Mouse (Mus musculus): Measurements from ENCODE around the gene Vmn1r55. TPM values are rescaled to one million over a fixed set of nuclear protein-coding genes. Genes with fewer than 3 reads are reported as not detected.

Gene Vmn1r55
- total and polyA plus RNA-seq, 3 experiments: 0.01 TPM; not detected in 2

GRCm38 (mm10) chr7:5081939-5082338 lies 67.5 kb downstream of the Vmn1r55 start:
- Histone ChIP-seq H3K79me2 (replicated peaks; ENCODE audit: control insufficient read depth, extremely low read depth, insufficient read depth, poor library complexity, severe bottlenecking) (peaks cover 64% of the 10 kb centered on the region), H3K27ac (ENCODE audit: insufficient read depth, low read depth) (peak overlapping the region; percentile 95), H3K27me3 (replicated peaks) (no peaks in the 10 kb centered on the region), H3K4me3 (replicated peaks in 1 of 3; ENCODE audit: low read depth in 2 of 3, low read length in 2 of 3, poor library complexity in 1 of 3) (peak overlapping the region; percentile 93 to 100 (median 99)), H3K4me1 (ENCODE audit: control insufficient read depth in 1 of 2, insufficient read depth in 2 of 2) (peaks cover 12 to 48% of the 10 kb centered on the region in 2 experiments), H3K9me3 (replicated peaks; ENCODE audit: low read length) (no peaks in the 10 kb centered on the region), H3K9ac (ENCODE audit: insufficient read depth, low read depth) (peak overlapping the region; percentile 98), H3K4me2 (ENCODE audit: insufficient read depth, low read depth, poor library complexity, severe bottlenecking) (peak overlapping the region; percentile 83), H3K36me3 (replicated peaks in 1 of 2; ENCODE audit: control insufficient read depth in 1 of 2, insufficient read depth in 1 of 2, low read length in 1 of 2) (peaks cover 29 to 52% of the 10 kb centered on the region in 2 experiments)
- dilution Hi-C loops (cut with MboI; ENCODE audit: extremely low pct_ligation_motif_present, extremely low pct_unique_long_range_greater_than_20kb, low sequenced_read_pairs) (no loop called here), in situ Hi-C loops (cut with MboI; ENCODE audit: low pct_ligation_motif_present, low pct_unique_long_range_greater_than_20kb, low sequenced_read_pairs) (no loop called here)
- TF ChIP-seq RCOR1 (conservative IDR thresholded peaks at IDR 0.05; ENCODE audit: low read depth, low read length): no peak
- no peak for TF ChIP-seq MAZ (IDR thresholded peaks at IDR 0.05; ENCODE audit: low read depth, low read length)
- no peak for TF ChIP-seq ZC3H11A (IDR thresholded peaks at IDR 0.05; ENCODE audit: low read depth, low read length)
- no peak for TF ChIP-seq CHD2 (IDR thresholded peaks at IDR 0.05; ENCODE audit: low read length)
- no peak for DNase-seq (ENCODE audit: extremely low read depth)

- dilution Hi-C loops (cut with MboI; ENCODE audit: extremely low pct_ligation_motif_present, extremely low pct_unique_long_range_greater_than_20kb, low sequenced_read_pairs) (no loop called here), in situ Hi-C loops (cut with MboI; ENCODE audit: low pct_ligation_motif_present, low pct_unique_long_range_greater_than_20kb, low sequenced_read_pairs) (no loop called here)
- peak overlapping the region; percentile 83 for H3K4me2 ChIP-seq (ENCODE audit: insufficient read depth, low read depth, poor library complexity, severe bottlenecking)
- H3K4me1 ChIP-seq (ENCODE audit: control insufficient read depth in 1 of 2, insufficient read depth in 2 of 2): peaks cover 9 to 49% of the 10 kb centered on the region in 2 experiments
- peaks cover 33 to 53% of the 10 kb centered on the region in 2 experiments for H3K36me3 ChIP-seq (replicated peaks in 1 of 2; ENCODE audit: control insufficient read depth in 1 of 2, insufficient read depth in 1 of 2, low read length in 1 of 2)
- H3K79me2 ChIP-seq (replicated peaks; ENCODE audit: control insufficient read depth, extremely low read depth, insufficient read depth, poor library complexity, severe bottlenecking): peaks cover 63% of the 10 kb centered on the region
- no peaks in the 10 kb centered on the region for H3K9me3 ChIP-seq (replicated peaks; ENCODE audit: low read length)
- H3K9ac ChIP-seq (ENCODE audit: insufficient read depth, low read depth): peak overlapping the region; percentile 98
- TF ChIP-seq MYC (IDR thresholded peaks at IDR 0.05; ENCODE audit: low read depth, low read length) (no peak), E2F4 (IDR thresholded peaks at IDR 0.05; ENCODE audit: insufficient replicate concordance, low read depth, low read length) (no peak), CHD1 (IDR thresholded peaks at IDR 0.05; ENCODE audit: low read depth, low read length) (0 out of 2 replicates have a peak, but pooled peaks have one; percentile 14), JUN (IDR thresholded peaks at IDR 0.05; ENCODE audit: insufficient read depth, low read depth, low read length) (no peak), TBP (conservative IDR thresholded peaks at IDR 0.05; ENCODE audit: low read depth, low read length) (no peak), ELF1 (IDR thresholded peaks at IDR 0.05; ENCODE audit: low read depth, low read length) (no peak), MXI1 (IDR thresholded peaks at IDR 0.05; ENCODE audit: low read depth, low read length) (no peak), ZC3H11A (IDR thresholded peaks at IDR 0.05; ENCODE audit: low read depth, low read length) (no peak), IRF4 (IDR thresholded peaks at IDR 0.05; ENCODE audit: low read depth, low read length) (no peak), MEF2A (IDR thresholded peaks at IDR 0.05; ENCODE audit: borderline replicate concordance, low read depth, low read length) (no peak), POLR2A (IDR thresholded peaks at IDR 0.05; ENCODE audit: low read depth, low read length) (0 out of 2 replicates have a peak, but pooled peaks have one; percentile 4), NRF1 (IDR thresholded peaks at IDR 0.05; ENCODE audit: low read depth, low read length) (no peak), JUND (conservative IDR thresholded peaks at IDR 0.05; ENCODE audit: low read depth, low read length) (no peak), USF1 (IDR thresholded peaks at IDR 0.05; ENCODE audit: low read depth, low read length) (no peak), MAZ (IDR thresholded peaks at IDR 0.05; ENCODE audit: low read depth, low read length) (no peak), KAT2A (IDR thresholded peaks at IDR 0.05; ENCODE audit: insufficient replicate concordance, low read length) (no peak)
- no peak for DNase-seq (ENCODE audit: extremely low read depth)
- H3K4me3 ChIP-seq (replicated peaks in 1 of 3; ENCODE audit: low read depth in 2 of 3, low read length in 2 of 3, poor library complexity in 1 of 3): peak overlapping the region; percentile 93 to 100 (median 99)
- no peaks in the 10 kb centered on the region for H3K27me3 ChIP-seq (replicated peaks)
- no peak overlapping the region for H3K27ac ChIP-seq (ENCODE audit: insufficient read depth, low read depth)
Observed at GRCm38 (mm10) chr7:5081241-5081640, 68.2 kb downstream of the Vmn1r55 start.
